Mouse (Mus musculus): ENCODE measurements around the gene Rad17.

The Rad17 gene

DNA sequence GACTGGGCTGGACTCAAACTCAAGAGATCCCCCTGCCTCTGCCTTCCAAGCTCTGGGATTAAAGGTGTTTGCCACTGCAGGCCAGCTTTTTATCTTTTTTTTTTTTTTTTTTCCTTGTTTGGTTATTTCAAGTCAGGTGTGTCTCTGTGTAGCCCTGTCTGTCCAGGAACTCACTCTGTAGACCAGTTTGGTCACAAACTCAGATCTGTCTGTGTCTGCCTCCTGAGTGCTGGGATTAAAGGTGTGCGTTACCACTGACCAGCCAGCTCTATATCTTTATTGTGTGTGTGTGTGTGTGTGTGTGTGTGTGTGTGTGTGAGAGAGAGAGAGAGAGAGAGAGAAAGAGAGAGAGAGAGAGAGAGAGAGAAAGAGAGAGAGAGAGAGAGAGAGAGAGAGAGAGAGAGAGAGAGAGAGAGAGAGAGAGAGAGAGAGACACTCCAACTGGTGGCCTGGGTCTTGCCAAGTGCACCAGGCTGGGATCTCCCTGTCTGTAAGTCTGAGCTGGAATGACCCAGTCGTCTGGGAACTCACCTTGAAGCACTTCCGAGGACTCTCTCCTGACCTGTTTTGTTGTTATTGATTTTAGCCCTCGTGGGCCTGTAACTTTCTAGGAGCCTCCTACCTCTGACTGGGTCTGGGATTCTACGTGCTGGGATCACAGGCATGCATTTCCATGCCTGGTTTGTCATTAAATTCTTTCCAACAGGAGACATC, 55.9 kb downstream of the Rad17 start:
- Histone ChIP-seq H3K36me3 (ENCODE audit: insufficient read depth, low read length) (no peaks in the 10 kb centered on the region), H3K4me3 (replicated peaks; ENCODE audit: low read length) (no peak overlapping the region), H3K27me3 (ENCODE audit: insufficient read depth, low read length) (no peaks in the 10 kb centered on the region), H3K4me1 (replicated peaks; ENCODE audit: low read depth, low read length) (peaks cover 3% of the 10 kb centered on the region; the same call in 1 of the 2 replicates), H3K9me3 (ENCODE audit: low read length) (no peaks in the 10 kb centered on the region)
- no peak for TF ChIP-seq POU5F1 (IDR thresholded peaks at IDR 0.05; ENCODE audit: borderline replicate concordance, low read length)

DNA sequence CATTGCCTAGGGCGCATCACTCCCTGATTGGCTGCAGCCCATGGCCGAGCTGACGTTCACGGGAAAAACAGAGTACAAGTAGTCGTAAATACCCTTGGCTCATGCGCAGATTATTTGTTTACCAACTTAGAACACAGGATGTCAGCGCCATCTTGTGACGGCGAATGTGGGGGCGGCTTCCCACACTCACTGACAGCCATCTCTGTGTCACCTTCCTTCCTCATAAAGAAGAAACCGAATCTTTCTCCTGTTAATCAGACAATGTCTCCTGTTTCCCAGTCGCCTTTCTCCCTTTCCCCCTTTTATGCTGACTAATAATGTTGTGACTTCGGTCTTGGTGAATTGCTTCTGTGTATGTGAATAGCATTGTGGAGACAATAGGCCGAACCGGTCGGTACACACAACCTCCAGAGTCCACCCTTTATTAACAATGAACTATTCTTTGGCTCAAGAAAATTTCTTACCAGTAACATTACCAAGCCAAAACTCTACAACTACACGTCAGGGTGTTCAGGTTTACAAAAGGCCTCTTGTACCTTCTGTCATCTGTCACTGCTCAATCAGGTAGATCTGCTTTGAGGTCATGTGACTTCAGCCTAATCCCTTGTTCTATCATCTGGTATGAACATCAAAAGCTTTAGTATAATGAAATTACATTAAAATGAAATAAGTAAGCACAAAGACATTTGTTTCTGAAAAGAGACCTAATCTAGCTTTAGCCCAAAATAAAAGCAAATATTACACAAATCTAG, 56.6 kb downstream of the Rad17 start:
- no peak overlapping the region for H3K4me3 ChIP-seq (replicated peaks; ENCODE audit: low read length)
- TF ChIP-seq NANOG (IDR thresholded peaks at IDR 0.05; ENCODE audit: borderline replicate concordance, low read length), result no peak
- TF ChIP-seq POU5F1 (IDR thresholded peaks at IDR 0.05; ENCODE audit: borderline replicate concordance, low read length), result no peak
- TF ChIP-seq CTCF (conservative IDR thresholded peaks at IDR 0.05; ENCODE audit: low read length), result no peak
- no peaks in the 10 kb centered on the region for H3K27me3 ChIP-seq (ENCODE audit: insufficient read depth, low read length)
- no peaks in the 10 kb centered on the region for H3K9me3 ChIP-seq (ENCODE audit: low read length)
- peaks cover 3% of the 10 kb centered on the region; the same call in 1 of the 2 replicates for H3K4me1 ChIP-seq (replicated peaks; ENCODE audit: low read depth, low read length)
- no peaks in the 10 kb centered on the region for H3K36me3 ChIP-seq (ENCODE audit: insufficient read depth, low read length)

DNA sequence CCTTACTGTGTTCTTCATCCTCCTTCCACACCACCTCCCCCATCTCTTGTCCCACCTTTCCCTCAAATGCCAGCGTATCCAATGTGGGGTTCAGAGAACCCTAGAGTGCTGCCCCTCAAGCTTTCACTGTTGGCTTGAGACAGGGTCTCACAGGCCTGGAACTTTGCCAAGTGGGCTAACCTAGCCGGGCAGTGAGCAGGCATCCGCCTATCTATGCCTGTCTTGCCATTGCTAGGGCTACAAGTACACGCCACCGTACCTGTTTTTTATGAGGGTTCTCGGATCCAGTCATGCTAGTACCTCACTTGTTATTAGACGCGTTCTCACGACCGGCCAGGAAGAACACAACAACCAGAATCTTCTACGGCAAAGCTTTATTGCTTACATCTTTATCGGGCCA, 62.2 kb downstream of the Rad17 start:
- Histone ChIP-seq H3K9me3 (ENCODE audit: low read length) (no peaks in the 10 kb centered on the region), H3K4me1 (replicated peaks; ENCODE audit: low read depth, low read length) (no peaks in the 10 kb centered on the region), H3K4me3 (replicated peaks; ENCODE audit: low read length) (no peak overlapping the region), H3K27me3 (ENCODE audit: insufficient read depth, low read length) (peaks cover 7% of the 10 kb centered on the region), H3K36me3 (ENCODE audit: insufficient read depth, low read length) (no peaks in the 10 kb centered on the region)
- TF ChIP-seq CTCF (conservative IDR thresholded peaks at IDR 0.05; ENCODE audit: low read length) (no peak), POU5F1 (IDR thresholded peaks at IDR 0.05; ENCODE audit: borderline replicate concordance, low read length) (no peak), NANOG (IDR thresholded peaks at IDR 0.05; ENCODE audit: borderline replicate concordance, low read length) (no peak)

DNA sequence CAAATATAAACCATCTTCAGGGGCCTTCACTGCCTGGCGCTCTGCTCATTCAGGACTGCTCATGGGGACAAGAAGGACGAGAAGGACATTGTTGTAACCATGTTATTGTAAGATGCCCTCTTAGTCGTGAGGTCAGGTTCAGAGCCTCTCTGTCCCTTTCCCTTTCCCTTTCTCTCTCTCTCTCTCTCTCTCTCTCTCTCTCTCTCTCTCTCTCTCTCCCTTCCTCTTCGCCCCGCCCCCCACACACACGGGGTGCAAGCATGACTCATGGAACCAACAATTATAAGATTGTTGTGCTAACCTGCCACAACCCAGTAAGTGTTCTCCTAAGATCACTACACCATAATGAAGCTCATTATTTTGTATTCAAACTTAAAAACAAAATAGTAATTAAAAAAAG, 68.7 kb downstream of the Rad17 start:
- H3K4me3 ChIP-seq (replicated peaks; ENCODE audit: low read length), result no peak overlapping the region
- H3K4me1 ChIP-seq (replicated peaks; ENCODE audit: low read depth, low read length), result peaks cover 9% of the 10 kb centered on the region
- H3K36me3 ChIP-seq (ENCODE audit: insufficient read depth, low read length), result no peaks in the 10 kb centered on the region
- peaks cover 13% of the 10 kb centered on the region for H3K27me3 ChIP-seq (ENCODE audit: insufficient read depth, low read length)
- no peaks in the 10 kb centered on the region for H3K9me3 ChIP-seq (ENCODE audit: low read length)
- TF ChIP-seq CTCF (conservative IDR thresholded peaks at IDR 0.05; ENCODE audit: low read length) (no peak), POU5F1 (IDR thresholded peaks at IDR 0.05; ENCODE audit: borderline replicate concordance, low read length) (no peak), NANOG (IDR thresholded peaks at IDR 0.05; ENCODE audit: borderline replicate concordance, low read length) (no peak)

DNA sequence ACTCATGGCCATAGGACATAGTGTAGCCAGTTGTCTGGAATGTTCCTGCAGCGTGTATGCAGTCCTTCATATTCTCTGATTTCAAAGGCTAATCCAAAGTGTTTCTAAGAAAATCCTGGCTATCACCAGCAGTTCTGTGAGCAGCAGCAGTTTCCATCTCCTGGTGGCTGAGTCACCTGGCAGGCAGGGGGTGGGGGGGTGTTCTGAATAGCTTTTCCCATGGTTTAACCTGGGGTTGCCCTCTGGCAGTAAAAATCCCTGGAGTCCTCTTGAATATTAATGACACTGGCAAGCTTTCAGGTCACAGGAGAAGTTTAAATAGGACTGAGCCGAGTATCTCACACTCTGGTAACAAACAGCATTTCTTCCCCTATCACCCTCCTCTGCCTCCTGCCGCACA, 69.2 kb downstream of the Rad17 start:
- TF ChIP-seq CTCF (conservative IDR thresholded peaks at IDR 0.05; ENCODE audit: low read length) (no peak), NANOG (IDR thresholded peaks at IDR 0.05; ENCODE audit: borderline replicate concordance, low read length) (no peak), POU5F1 (IDR thresholded peaks at IDR 0.05; ENCODE audit: borderline replicate concordance, low read length) (no peak)
- no peaks in the 10 kb centered on the region for H3K9me3 ChIP-seq (ENCODE audit: low read length)
- H3K36me3 ChIP-seq (ENCODE audit: insufficient read depth, low read length), result no peaks in the 10 kb centered on the region
- peaks cover 9% of the 10 kb centered on the region for H3K4me1 ChIP-seq (replicated peaks; ENCODE audit: low read depth, low read length)
- peaks cover 17% of the 10 kb centered on the region for H3K27me3 ChIP-seq (ENCODE audit: insufficient read depth, low read length)
- H3K4me3 ChIP-seq (replicated peaks; ENCODE audit: low read length), result no peak overlapping the region

DNA sequence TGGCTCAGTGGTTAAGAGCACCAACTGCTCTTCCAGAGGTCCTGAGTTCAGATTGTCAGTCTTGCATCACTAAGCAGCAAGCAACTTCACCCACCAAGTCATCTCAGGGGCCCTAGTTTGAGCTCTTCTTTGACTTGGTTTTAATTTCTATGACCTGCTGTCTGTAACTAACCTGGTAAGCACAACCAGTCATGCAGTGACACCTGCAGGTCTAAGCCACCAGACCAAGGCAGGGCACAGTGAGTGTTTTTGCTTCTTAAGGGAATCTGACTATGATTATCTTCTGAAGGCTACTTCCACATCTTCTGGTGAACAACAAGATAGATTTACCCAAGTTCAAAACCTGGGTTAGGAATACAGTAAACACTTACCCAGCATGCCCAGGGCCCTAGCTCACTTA, 70.9 kb downstream of the Rad17 start:
- no peaks in the 10 kb centered on the region for H3K36me3 ChIP-seq (ENCODE audit: insufficient read depth, low read length)
- peaks cover 9% of the 10 kb centered on the region for H3K4me1 ChIP-seq (replicated peaks; ENCODE audit: low read depth, low read length)
- peaks cover 14% of the 10 kb centered on the region for H3K27me3 ChIP-seq (ENCODE audit: insufficient read depth, low read length)
- no peak overlapping the region for H3K4me3 ChIP-seq (replicated peaks; ENCODE audit: low read length)
- H3K9me3 ChIP-seq (ENCODE audit: low read length), result no peaks in the 10 kb centered on the region
- TF ChIP-seq POU5F1 (IDR thresholded peaks at IDR 0.05; ENCODE audit: borderline replicate concordance, low read length), result no peak
- TF ChIP-seq CTCF (conservative IDR thresholded peaks at IDR 0.05; ENCODE audit: low read length), result no peak
- no peak for TF ChIP-seq NANOG (IDR thresholded peaks at IDR 0.05; ENCODE audit: borderline replicate concordance, low read length)

DNA sequence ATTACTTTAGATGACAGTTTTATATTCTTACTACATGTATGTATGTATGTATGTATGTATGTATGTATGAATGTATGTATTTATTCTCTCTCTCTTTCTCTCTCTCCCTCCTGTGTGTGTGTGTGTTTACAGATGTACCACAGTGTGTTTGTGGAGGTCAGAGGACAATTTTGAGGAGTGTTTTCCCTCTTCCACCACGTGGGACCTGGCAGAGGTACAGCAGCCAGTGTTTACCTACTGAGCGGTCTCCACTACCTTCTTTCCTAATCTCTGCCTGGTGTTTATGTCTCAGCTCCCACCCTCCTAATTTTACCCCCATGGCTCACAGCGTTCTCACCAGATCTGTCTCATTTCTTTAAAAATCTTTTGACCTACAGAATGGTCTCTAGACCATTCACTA, 71.6 kb downstream of the Rad17 start:
- H3K27me3 ChIP-seq (ENCODE audit: insufficient read depth, low read length), result peaks cover 13% of the 10 kb centered on the region
- TF ChIP-seq CTCF (conservative IDR thresholded peaks at IDR 0.05; ENCODE audit: low read length) (no peak), NANOG (IDR thresholded peaks at IDR 0.05; ENCODE audit: borderline replicate concordance, low read length) (no peak), POU5F1 (IDR thresholded peaks at IDR 0.05; ENCODE audit: borderline replicate concordance, low read length) (no peak)
- H3K4me3 ChIP-seq (replicated peaks; ENCODE audit: low read length), result no peak overlapping the region
- no peaks in the 10 kb centered on the region for H3K36me3 ChIP-seq (ENCODE audit: insufficient read depth, low read length)
- no peaks in the 10 kb centered on the region for H3K9me3 ChIP-seq (ENCODE audit: low read length)
- peaks cover 9% of the 10 kb centered on the region for H3K4me1 ChIP-seq (replicated peaks; ENCODE audit: low read depth, low read length)

DNA sequence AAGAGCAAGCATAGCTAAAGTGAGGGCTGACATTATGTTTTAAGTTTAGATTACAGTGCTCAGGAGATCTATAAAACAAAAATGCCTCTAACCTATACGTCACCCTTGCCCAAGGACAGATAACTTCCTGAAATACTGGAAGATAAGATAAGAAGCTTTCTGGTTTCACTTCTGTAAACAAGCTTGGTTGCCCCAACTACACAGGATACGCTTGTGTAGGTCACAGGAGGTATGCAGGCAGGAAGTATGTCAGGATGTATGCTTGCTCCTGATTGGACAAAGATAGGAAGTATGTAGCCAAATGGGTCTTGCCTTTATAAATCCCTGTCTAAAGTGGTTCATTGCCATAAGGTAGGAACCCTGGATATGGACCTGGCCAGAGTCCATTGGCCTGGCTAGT, 74.9 kb downstream of the Rad17 start:
- Histone ChIP-seq H3K36me3 (ENCODE audit: insufficient read depth, low read length) (no peaks in the 10 kb centered on the region), H3K9me3 (ENCODE audit: low read length) (no peaks in the 10 kb centered on the region), H3K27me3 (ENCODE audit: insufficient read depth, low read length) (peaks cover 13% of the 10 kb centered on the region), H3K4me3 (replicated peaks; ENCODE audit: low read length) (no peak overlapping the region), H3K4me1 (replicated peaks; ENCODE audit: low read depth, low read length) (peaks cover 18% of the 10 kb centered on the region)
- TF ChIP-seq NANOG (IDR thresholded peaks at IDR 0.05; ENCODE audit: borderline replicate concordance, low read length) (no peak), POU5F1 (IDR thresholded peaks at IDR 0.05; ENCODE audit: borderline replicate concordance, low read length) (no peak), CTCF (conservative IDR thresholded peaks at IDR 0.05; ENCODE audit: low read length) (no peak)

Measured in E14TG2a.4 (cell line).